Mouse (Mus musculus): ENCODE results near the gene Slc29a3.

DNA sequence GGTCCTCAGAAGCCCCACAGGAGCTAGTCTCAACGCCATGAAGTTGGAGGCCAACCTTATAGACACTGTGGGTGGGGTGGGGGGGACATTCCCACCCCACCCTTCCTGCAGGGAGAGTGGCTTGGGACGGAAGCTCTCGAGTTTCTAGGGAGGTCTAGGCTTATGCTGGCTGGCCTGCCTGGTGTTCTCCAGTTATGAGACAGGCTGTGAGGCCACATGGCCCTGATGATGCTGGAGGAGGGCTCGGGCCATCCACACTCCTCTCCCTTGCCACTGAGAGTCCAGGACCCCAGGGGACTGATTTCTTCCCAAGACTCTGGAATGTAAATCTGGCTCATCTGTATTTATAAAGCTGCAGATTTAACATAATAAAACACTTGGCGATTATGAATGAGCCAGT, 25.3 kb downstream of the Slc29a3 start:
- TF ChIP-seq CTCF (IDR thresholded peaks at IDR 0.05; ENCODE audit: borderline replicate concordance, insufficient read depth, low read depth, low read length) = no peak
- no peak for TF ChIP-seq POLR2A (IDR thresholded peaks at IDR 0.05; ENCODE audit: borderline replicate concordance, insufficient read depth, low read length)
